Mouse (Mus musculus) liver, embryonic 14.5 days (tissue): ENCODE results near the gene Paqr4.
A peak's percentile ranks its signal among the peaks of the same experiment; 100 is the strongest.

ENCODE experiments used
- CTCF ChIP-seq: IDR thresholded peaks from 2 replicates; pipeline ENCODE4 v1.5.1; 2016; ENCODE audit warnings: antibody characterized with exemption, low read depth, control low read depth
- EP300 ChIP-seq: IDR thresholded peaks from 2 replicates; pipeline ENCODE4 v1.6.1; 2016; ENCODE audit warnings: antibody characterized with exemption, low read depth

DNA sequence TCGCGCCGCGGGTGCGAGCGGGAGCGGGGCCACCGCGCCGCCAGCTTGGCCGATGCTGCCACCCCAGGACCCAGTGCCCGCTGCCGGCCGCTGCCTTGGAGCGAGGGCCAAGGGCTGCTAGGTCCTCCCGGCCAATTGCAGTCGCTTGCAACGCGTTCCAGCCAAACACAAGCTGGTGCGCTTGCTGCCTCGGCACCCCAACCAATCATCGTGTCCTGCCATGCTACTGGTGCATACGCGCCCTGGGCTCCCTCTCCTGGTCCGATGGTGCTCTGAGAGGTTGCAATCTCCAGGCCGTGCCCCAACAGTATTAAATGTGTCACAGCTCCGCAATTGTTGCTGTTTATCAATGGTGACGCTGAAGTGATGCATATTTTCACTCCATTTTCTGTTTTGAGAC, 40.6 kb downstream of the Paqr4 start:
- TF ChIP-seq CTCF (peak; percentile 79), EP300 (no peak)
